Mouse (Mus musculus) kidney, adult 8-10 months (tissue): ENCODE data around the gene Clhc1.
"Not testable (repeated sequence)": the region's sequence is repeated elsewhere in the genome, so short reads cannot be mapped to it uniquely, and the experiment has no call there.

Source experiments
- DNase-seq, 2 experiments: peaks; one replicate each; pipeline ENCODE4 v3.0.0; 2022

Clhc1 gene

DNA sequence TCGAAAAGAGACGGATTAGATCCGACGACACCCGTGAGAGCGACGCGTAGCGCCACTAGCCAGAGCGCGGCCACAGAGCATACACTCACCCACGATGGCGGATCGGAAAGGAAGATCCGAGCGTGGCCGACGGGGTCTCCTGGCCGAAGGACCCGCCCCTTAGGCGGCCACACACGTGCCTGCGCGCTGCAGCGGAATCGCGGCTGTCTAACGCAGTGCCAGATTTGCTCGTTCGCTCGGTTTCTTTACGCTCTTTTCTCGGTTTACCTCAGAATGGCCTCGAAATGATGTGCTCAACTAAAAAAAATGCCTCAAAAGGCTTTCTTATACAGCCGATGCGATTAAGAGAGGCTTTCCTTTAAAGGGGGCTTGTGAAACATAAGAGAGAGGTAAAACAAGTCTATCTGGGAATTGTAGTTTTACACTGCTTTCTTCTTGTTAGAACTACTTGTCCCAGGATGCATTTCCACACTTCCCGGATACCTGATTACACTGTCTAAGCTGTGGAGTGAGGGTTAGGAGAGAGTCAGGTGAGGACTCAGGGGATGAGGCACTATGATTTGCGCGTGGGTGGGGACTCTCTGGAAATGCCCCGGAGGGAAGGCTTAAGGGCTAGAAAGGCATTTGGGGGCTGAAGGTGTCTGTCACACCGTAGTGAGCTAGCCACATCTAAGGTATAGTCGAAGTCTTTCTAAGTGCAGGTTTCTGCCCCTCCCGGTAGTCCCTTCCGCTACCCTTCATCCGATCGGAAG lies at the start of gene Clhc1, which contains the start of gene Rps27a:
Gene Clhc1 (plus strand): TSS at position 199 of the 752 bp plus-strand sequence.
Gene Rps27a (minus strand): TSS at position 358 of the 752 bp plus-strand sequence.
- DNase-seq: peak; percentile 88 to 94

DNA sequence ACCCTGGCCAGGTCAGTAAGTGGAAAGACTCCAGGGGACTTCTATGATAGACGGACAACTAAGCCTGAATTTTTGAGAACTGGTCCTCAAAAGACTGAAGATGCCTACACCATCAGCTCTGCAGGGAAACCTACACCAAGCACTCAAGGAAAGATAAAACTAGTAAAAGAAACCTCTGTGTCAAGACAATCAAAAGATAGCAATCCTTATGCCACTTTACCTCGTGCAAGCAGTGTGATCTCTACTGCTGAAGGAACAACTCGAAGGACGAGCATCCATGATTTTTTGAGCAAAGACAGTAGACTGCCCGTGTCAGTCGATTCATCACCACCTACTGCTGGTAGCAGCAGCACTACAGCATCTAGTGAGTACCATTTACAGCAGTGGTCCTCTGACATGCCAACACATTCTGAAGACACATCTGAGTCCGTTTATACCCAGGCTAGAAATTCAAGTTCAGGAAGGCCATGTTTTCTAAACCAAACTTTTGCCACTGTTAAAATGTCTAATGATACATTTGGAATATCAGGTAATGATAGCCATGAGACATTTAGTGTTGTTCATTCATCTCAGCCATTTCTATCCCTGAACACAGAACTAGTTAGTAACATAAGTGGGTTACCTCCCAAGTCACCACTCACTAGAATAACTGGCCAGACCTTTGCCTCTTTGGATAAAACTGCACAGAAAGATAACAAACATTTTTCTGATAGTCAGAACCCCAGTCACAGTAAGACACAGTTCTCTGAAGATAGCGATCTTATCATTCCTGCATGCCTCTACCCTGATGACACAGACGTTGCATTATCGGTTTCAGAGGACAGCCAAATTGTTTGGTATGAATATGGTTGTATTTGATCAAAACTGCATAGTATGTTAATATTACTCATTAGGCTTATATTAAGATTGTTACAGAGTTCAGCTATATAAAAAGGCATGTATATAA lies 43.5 kb upstream of the Clhc1 start:
- DNase-seq: no peak

GRCm38 (mm10) chr11:29504899-29505625 lies 42.7 kb upstream of the Clhc1 start:
- no peak for DNase-seq

- no peak for DNase-seq
Observed at GRCm38 (mm10) chr11:29509421-29509820, 38.3 kb upstream of the Clhc1 start.

DNA sequence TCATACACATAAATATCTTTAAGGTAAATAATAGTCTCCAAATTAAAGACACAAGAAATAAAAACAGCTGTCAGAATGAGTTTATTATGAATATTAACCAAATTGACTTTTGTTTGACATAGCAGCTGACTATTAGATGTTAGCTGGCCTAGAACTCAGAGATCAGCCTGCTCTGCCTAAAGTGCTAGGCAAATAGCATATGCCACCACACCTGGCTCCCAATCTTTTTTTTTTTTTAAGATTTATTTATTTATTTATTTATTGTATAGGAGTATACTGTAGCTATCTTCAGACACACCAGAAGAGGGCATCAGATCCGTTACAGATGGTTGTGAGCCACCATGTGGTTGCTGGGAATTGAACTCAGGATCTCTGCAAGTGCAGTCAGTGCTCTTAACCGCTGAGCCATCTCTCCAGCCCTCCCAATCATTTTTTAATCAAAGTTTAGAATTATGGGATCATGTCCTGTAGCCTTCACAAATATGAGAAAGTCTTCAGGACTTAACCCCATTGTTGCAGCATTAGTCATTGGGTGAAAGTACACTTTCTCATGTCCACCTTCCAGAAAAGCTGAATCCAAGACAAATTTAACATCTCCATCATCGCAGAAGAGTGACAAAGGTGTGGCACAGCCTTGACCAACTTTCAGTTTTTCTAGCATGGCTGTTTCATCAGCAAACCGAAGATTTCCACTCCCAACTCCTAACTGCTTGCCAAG lies 34.8 kb upstream of the Clhc1 start:
- no peak for DNase-seq

- DNase-seq: no peak
Observed at GRCm38 (mm10) chr11:29514325-29514681, 33.4 kb upstream of the Clhc1 start.

DNA sequence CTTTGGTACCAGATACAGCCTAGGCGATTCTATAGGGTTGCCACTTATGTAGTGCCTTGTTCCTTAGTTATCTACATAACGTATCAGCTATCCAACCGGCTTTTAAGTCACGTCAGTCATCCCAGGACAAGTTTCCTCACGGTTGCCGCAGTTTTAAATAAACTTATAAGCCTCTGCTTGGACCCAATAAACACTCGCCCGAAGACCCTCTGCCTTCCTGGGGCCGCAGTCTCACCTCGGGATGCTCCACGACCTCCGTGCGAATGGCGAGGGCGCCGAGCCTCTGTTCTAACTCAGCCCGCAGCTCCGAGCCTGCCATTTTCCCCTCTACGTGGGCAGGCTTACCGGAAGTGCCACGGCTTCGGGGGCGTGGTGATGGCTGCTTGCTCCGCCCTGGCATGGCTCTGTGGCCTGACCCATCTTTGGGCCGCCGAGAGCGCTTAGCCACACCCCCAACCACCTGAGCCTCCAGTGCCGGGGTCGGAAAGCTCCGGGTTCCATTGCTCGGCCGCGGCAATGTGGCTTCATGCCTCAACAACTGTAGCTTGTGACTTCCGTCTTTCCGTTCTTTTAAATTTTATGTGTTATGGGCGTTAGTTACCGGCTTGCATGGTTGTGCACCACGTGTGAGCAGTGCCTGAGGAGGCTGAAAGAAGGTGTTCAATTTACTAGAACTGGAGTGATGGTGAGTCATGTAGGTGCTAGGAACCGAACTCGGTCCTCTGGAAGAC lies 32.9 kb upstream of the Clhc1 start, which contains the start of gene Prorsd1:
Gene Prorsd1 (minus strand): TSS at position 352 of the 731 bp plus-strand sequence.
- peak; percentile 93 to 94 for DNase-seq

- peak; percentile 68 to 76 for DNase-seq
Observed at GRCm38 (mm10) chr11:29525988-29526794, 21.6 kb upstream of the Clhc1 start, which contains the start of gene Mtif2. TSS of gene Mtif2 (plus strand) at chr11:29526408.

DNA sequence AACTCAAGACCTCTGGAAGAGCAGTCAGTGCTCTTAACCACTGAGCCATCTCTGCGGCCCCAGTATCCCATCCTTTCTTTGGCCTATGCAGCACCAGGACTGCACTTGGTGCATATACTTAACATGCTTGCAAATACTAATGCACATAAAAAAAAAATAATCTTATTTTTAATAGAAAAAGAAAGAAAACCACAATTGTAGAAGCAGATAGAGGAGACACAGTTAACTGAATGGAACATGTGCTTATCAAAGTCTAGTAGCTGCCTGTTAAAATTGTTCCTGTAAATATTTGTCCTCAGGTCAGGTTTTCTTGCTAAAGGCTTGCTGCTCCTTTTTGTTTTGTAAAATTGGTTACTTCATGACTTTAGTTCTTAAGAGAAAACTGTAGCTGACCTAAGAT lies 9.5 kb upstream of the Clhc1 start:
- DNase-seq: no peak

- no peak for DNase-seq
Observed at GRCm38 (mm10) chr11:29544225-29544945, 3.4 kb upstream of the Clhc1 start.

- DNase-seq: not testable (repeated sequence)
Observed at GRCm38 (mm10) chr11:29545150-29545752, 2.5 kb upstream of the Clhc1 start.

GRCm38 (mm10) chr11:29546297-29546696 lies 1.5 kb upstream of the Clhc1 start:
- not testable (repeated sequence) for DNase-seq

GRCm38 (mm10) chr11:29546762-29547161 lies 988 bp upstream of the Clhc1 start:
- DNase-seq: no peak

- peak in 1 of 2 experiments; percentile 9 for DNase-seq
Observed at GRCm38 (mm10) chr11:29547249-29547751, 450 bp upstream of the Clhc1 start.

GRCm38 (mm10) chr11:29548504-29549424 lies 1.0 kb downstream of the Clhc1 start:
- no peak for DNase-seq

GRCm38 (mm10) chr11:29549425-29549778 lies 1.7 kb downstream of the Clhc1 start:
- DNase-seq: no peak

- no peak for DNase-seq
Observed at GRCm38 (mm10) chr11:29560452-29560851, 12.7 kb downstream of the Clhc1 start.

GRCm38 (mm10) chr11:29560990-29561389 lies 13.2 kb downstream of the Clhc1 start:
- DNase-seq: no peak
